Mouse (Mus musculus) E14TG2a.4 (cell line): ENCODE data around the gene Clasrp.

Experiments
- CTCF ChIP-seq: conservative IDR thresholded peaks from 2 replicates; pipeline ENCODE4 v1.5.1; 2014; ENCODE audit warnings: low read length
- NANOG ChIP-seq: IDR thresholded peaks from 2 replicates; pipeline ENCODE4 v1.6.1; 2014; ENCODE audit warnings: borderline replicate concordance, low read length, mixed read lengths
- POU5F1 ChIP-seq: IDR thresholded peaks from 2 replicates; pipeline ENCODE4 v1.6.1; 2014; ENCODE audit warnings: low read length, borderline replicate concordance

DNA sequence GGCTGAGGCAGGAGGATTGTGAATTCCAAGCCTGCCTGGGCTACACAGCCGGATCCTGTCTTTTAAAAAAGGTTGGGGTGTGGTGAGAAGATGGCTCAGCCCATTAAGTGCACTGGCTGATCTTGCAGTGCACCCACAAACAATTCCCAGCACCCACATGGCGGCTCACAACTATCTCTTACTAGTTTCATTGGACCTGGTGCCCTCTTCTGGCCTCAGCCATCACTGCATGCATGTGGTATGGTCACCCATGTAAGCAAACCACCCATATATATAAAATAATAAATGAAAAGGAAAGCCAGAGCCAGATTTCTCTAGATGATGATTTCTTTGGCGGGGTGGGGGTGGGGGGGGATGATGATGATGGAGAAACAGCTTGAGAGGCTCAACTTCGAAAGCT is 39.8 kb downstream of the Clasrp start:
- peak; percentile 43 for TF ChIP-seq CTCF
- TF ChIP-seq POU5F1: no peak
- no peak for TF ChIP-seq NANOG
